Mouse (Mus musculus) heart, postnatal 0 days (tissue): ENCODE measurements around the gene Zfand3. TPM values are rescaled to one million over a fixed set of nuclear protein-coding genes. Genes with fewer than 3 reads are reported as not detected.

ENCODE experiments used
- ATAC-seq: fragments of 200-750 bp; cut with Nextera tagmentation; 2 replicates; pipeline ENCODE4 v1.8.0; 2017; ENCODE audit warnings: low read depth, moderate number of reproducible peaks, moderate library complexity; ENCODE audit not compliant: insufficient read depth
- DNase-seq: peaks from one replicate; pipeline ENCODE4 v3.0.0-alpha.2; 2016; ENCODE audit warnings: low spot score
- H3K27ac ChIP-seq: fragments of 300-500 bp; sonication (generic); 2 replicates; pipeline ENCODE4 v1.5.1; 2014; ENCODE audit warnings: low read depth, mild to moderate bottlenecking
- H3K27me3 ChIP-seq: fragments of 300-500 bp; sonication (generic); 2 replicates; pipeline ENCODE4 v1.6.1; 2014; ENCODE audit warnings: low read length, mixed read lengths; ENCODE audit not compliant: control insufficient read depth, insufficient read depth
- H3K36me3 ChIP-seq: fragments of 300-500 bp; sonication (generic); replicated peaks from 2 replicates; pipeline ENCODE4 v1.6.1; 2014; ENCODE audit warnings: low read length, mixed read lengths; ENCODE audit not compliant: control insufficient read depth, insufficient read depth
- H3K4me1 ChIP-seq: fragments of 300-500 bp; sonication (generic); 2 replicates; pipeline ENCODE4 v1.6.1; 2014; ENCODE audit warnings: antibody characterized with exemption; ENCODE audit not compliant: control insufficient read depth, insufficient read depth
- H3K4me2 ChIP-seq: fragments of 300-500 bp; sonication (generic); 2 replicates; pipeline ENCODE4 v1.6.1; 2014; ENCODE audit warnings: low read depth, mild to moderate bottlenecking, low read length, moderate library complexity
- H3K4me3 ChIP-seq: fragments of 300-500 bp; sonication (generic); 2 replicates; pipeline ENCODE4 v1.5.1; 2014; ENCODE audit warnings: low read depth, low read length
- H3K9ac ChIP-seq: fragments of 300-500 bp; sonication (generic); replicated peaks from 2 replicates; pipeline ENCODE4 v1.6.1; 2014; ENCODE audit warnings: low read depth, low read length, mixed read lengths
- H3K9me3 ChIP-seq: fragments of 300-500 bp; sonication (generic); replicated peaks from 2 replicates; pipeline ENCODE4 v1.6.1; 2016; ENCODE audit warnings: low read length; ENCODE audit not compliant: control insufficient read depth
- CTCF ChIP-seq: IDR thresholded peaks from 2 replicates; pipeline ENCODE4 v1.5.1; 2016; ENCODE audit warnings: antibody characterized with exemption, control low read depth, low read depth
- EP300 ChIP-seq: IDR thresholded peaks from 2 replicates; pipeline ENCODE4 v1.6.1; 2016; ENCODE audit warnings: antibody characterized with exemption, low read depth
- WGBS: fragments of 180-500 bp; shearing (Covaris S2); extraction: QIAGEN DNeasy Blood & Tissue Kit; methylation state at CpG from one replicate; pipeline ENCODE4 v1.1.7; 2014; 5-methylcytosine and 5-hydroxymethylcytosine counted together
- polyA plus RNA-seq: library from polyadenylated mRNA; unstranded; fragments of >200 nt; fragmentation: Nextera tagmentation; extraction: Ambion mirVana; gene quantifications from 2 replicates; pipeline ENCODE4 v1.2.1, GENCODE M21; 2015
- total RNA-seq: library from RNA; depleted of rRNA; stranded (reverse); fragments of >200 nt; gene quantifications from 2 replicates; pipeline ENCODE4 v1.2.3, GENCODE M21; 2014; ENCODE audit warnings: low replicate concordance

Gene Zfand3
- total and polyA plus RNA-seq, 2 experiments from 2014 or later, result 49.0 to 131 TPM

GRCm38 (mm10) chr17:30210936-30211335, 206.4 kb downstream of the Zfand3 start:
- H3K27me3 ChIP-seq, result no peaks in the 10 kb centered on the region
- H3K27ac ChIP-seq, result no peak overlapping the region
- no peaks in the 10 kb centered on the region for H3K9me3 ChIP-seq
- WGBS, result 92% methylated on average over 6 of the region's 6 CpGs
- no peak overlapping the region for H3K4me2 ChIP-seq
- peaks cover 8% of the 10 kb centered on the region for H3K4me1 ChIP-seq
- no peak overlapping the region for H3K9ac ChIP-seq
- TF ChIP-seq EP300 (no peak), CTCF (no peak)
- H3K36me3 ChIP-seq, result peaks cover 36% of the 10 kb centered on the region
- DNase-seq (no peak), ATAC-seq (no peak)
- H3K4me3 ChIP-seq, result no peak overlapping the region

- Histone ChIP-seq H3K36me3 (peaks cover 34% of the 10 kb centered on the region), H3K27ac (no peak overlapping the region), H3K4me2 (no peak overlapping the region), H3K27me3 (no peaks in the 10 kb centered on the region), H3K4me3 (no peak overlapping the region), H3K9ac (no peak overlapping the region), H3K4me1 (peaks cover 22% of the 10 kb centered on the region), H3K9me3 (no peaks in the 10 kb centered on the region)
- DNase-seq (no peak), ATAC-seq (no peak)
- no peak for TF ChIP-seq EP300
- TF ChIP-seq CTCF, result no peak
- WGBS, result 61% methylated on average over 12 of the region's 12 CpGs
Observed at GRCm38 (mm10) chr17:30212647-30213046, 208.1 kb downstream of the Zfand3 start.

- no peak overlapping the region for H3K9ac ChIP-seq
- H3K36me3 ChIP-seq, result peaks cover 30% of the 10 kb centered on the region
- H3K27ac ChIP-seq, result no peak overlapping the region
- H3K9me3 ChIP-seq, result no peaks in the 10 kb centered on the region
- no peaks in the 10 kb centered on the region for H3K27me3 ChIP-seq
- no peak for TF ChIP-seq CTCF
- ATAC-seq (no peak), DNase-seq (no peak)
- 68% methylated on average over 5 of the region's 5 CpGs for WGBS
- no peak overlapping the region for H3K4me3 ChIP-seq
- no peak overlapping the region for H3K4me2 ChIP-seq
- peaks cover 22% of the 10 kb centered on the region for H3K4me1 ChIP-seq
Observed at GRCm38 (mm10) chr17:30213371-30213770, 208.8 kb downstream of the Zfand3 start.

- no peak overlapping the region for H3K4me2 ChIP-seq
- no peak for TF ChIP-seq CTCF
- no peak for TF ChIP-seq EP300
- WGBS, result 41% methylated on average over 6 of the region's 6 CpGs
- H3K4me1 ChIP-seq, result peaks cover 22% of the 10 kb centered on the region
- H3K9me3 ChIP-seq, result no peaks in the 10 kb centered on the region
- H3K27ac ChIP-seq, result no peak overlapping the region
- H3K36me3 ChIP-seq, result peaks cover 28% of the 10 kb centered on the region
- H3K9ac ChIP-seq, result no peak overlapping the region
- ATAC-seq, result no peak
- H3K27me3 ChIP-seq, result no peaks in the 10 kb centered on the region
- no peak for DNase-seq
- no peak overlapping the region for H3K4me3 ChIP-seq
Observed at GRCm38 (mm10) chr17:30214393-30214792, 209.9 kb downstream of the Zfand3 start.

GRCm38 (mm10) chr17:30215741-30216140, 211.2 kb downstream of the Zfand3 start:
- WGBS, result 20% methylated on average over 4 of the region's 4 CpGs
- DNase-seq (peak; percentile 65), ATAC-seq (peak; percentile 57)
- H3K27me3 ChIP-seq, result no peaks in the 10 kb centered on the region
- TF ChIP-seq CTCF (no peak), EP300 (no peak)
- H3K9me3 ChIP-seq, result no peaks in the 10 kb centered on the region
- no peak overlapping the region for H3K4me3 ChIP-seq
- no peak overlapping the region for H3K4me2 ChIP-seq
- peaks cover 22% of the 10 kb centered on the region for H3K4me1 ChIP-seq
- peaks cover 25% of the 10 kb centered on the region for H3K36me3 ChIP-seq
- peak overlapping the region; percentile 49 for H3K27ac ChIP-seq
- no peak overlapping the region for H3K9ac ChIP-seq

- Histone ChIP-seq H3K9ac (no peak overlapping the region), H3K27ac (no peak overlapping the region), H3K4me1 (0 out of 2 replicates have a peak, but pooled peaks cover 11% of the 10 kb centered on the region), H3K27me3 (no peaks in the 10 kb centered on the region), H3K9me3 (no peaks in the 10 kb centered on the region), H3K36me3 (peaks cover 25% of the 10 kb centered on the region; the same call in 1 of the 2 replicates), H3K4me3 (no peak overlapping the region), H3K4me2 (no peak overlapping the region)
- 80% methylated on average over 14 of the region's 14 CpGs for WGBS
- no peak for TF ChIP-seq CTCF
- no peak for TF ChIP-seq EP300
- DNase-seq, result no peak
- ATAC-seq, result no peak
Observed at GRCm38 (mm10) chr17:30221677-30222076, 217.1 kb downstream of the Zfand3 start.
